ENCODE assay signal across 21 mouse cellular contexts in the genomic region with DNA sequence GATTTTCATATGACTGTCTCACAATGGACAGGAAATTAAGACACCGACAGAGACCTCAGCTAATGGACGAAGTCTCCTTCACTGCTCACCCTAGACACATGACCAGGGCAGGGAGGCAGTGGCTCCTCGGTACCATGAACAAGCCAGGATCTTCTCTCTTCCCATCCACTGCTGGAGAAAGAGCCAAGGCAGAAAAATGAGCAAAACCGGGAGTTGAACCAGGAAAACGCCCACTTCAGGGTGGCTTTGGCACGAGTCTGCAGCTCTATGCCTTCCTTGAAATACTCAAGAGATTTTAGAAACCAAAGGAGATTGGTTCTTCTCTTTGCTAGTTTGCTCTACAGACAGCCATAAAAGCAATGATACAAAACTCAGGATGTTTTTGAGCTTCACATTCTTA.
"Had no signal": no experiment of that assay in that cellular context is flagged by ENCODE, and none has a peak within 500 bp of the region (broad histone marks: within the 10 kb centered on the region; RNA-seq: fewer than 3 reads in every experiment).

No protein-coding gene starts in this region.

- H3K36me3 ChIP-seq: heart, embryonic 13.5 days; heart, embryonic 15.5 days; hindbrain, embryonic 10.5 days; hindbrain, embryonic 12.5 days; intestine, embryonic 15.5 days; limb, embryonic 10.5 days; limb, embryonic 12.5 days; liver, embryonic 13.5 days had no signal

- H3K9me3 ChIP-seq: heart, embryonic 13.5 days; heart, embryonic 15.5 days; hindbrain, embryonic 10.5 days; intestine, embryonic 15.5 days; limb, embryonic 10.5 days; liver, embryonic 13.5 days had no signal

- H3K4me3 ChIP-seq: gastrocnemius, adult 2 months; heart, embryonic 13.5 days; heart, embryonic 15.5 days; hindbrain, embryonic 10.5 days; hindbrain, embryonic 12.5 days; intestine, embryonic 15.5 days; layer of hippocampus, adult 2 months; limb, embryonic 10.5 days; limb, embryonic 12.5 days; liver, embryonic 13.5 days had no signal

- H3K27ac ChIP-seq: gastrocnemius, adult 2 months; heart, embryonic 13.5 days; heart, embryonic 15.5 days; hindbrain, embryonic 10.5 days; hindbrain, embryonic 12.5 days; hindbrain, embryonic 14.5 days; intestine, embryonic 15.5 days; layer of hippocampus, adult 2 months; limb, embryonic 10.5 days; limb, embryonic 12.5 days; liver, embryonic 13.5 days had no signal

- DNase-seq: gastrocnemius, adult 2 months; gastrocnemius, postnatal 10 days; gastrocnemius, postnatal 25 days; heart, adult 18-20 months; heart, postnatal 4 days; kidney, adult 18-20 months; kidney, adult 8-10 months; kidney, postnatal 10 days; kidney, postnatal 25 days; kidney, postnatal 4 days; liver; liver, embryonic 13.5 days had no signal

- H3K4me1 ChIP-seq: heart, embryonic 13.5 days; heart, embryonic 15.5 days; hindbrain, embryonic 10.5 days; intestine, embryonic 15.5 days; limb, embryonic 12.5 days; liver, embryonic 13.5 days had no signal

- H3K27me3 ChIP-seq: heart, embryonic 13.5 days; heart, embryonic 15.5 days; hindbrain, embryonic 12.5 days; intestine, embryonic 15.5 days; liver, embryonic 13.5 days had no signal
